Mouse (Mus musculus): ENCODE measurements around the gene Med13l.

Med13l gene

GRCm38 (mm10) chr5:118560385-118561085 lies at the start of gene Med13l:
Gene Med13l (plus strand): TSS chr5:118560679.
- peak in 1 of 2 experiments; percentile 68 for DNase-seq (ENCODE audit: low spot score in 2 of 2)

GRCm38 (mm10) chr5:118510969-118511368 lies 49.5 kb upstream of the Med13l start:
- DNase-seq (ENCODE audit: low spot score in 2 of 2), result no peak

GRCm38 (mm10) chr5:118513005-118513404 lies 47.5 kb upstream of the Med13l start:
- DNase-seq (ENCODE audit: low spot score in 2 of 2), result no peak

GRCm38 (mm10) chr5:118513629-118514526 lies 46.6 kb upstream of the Med13l start:
- DNase-seq (ENCODE audit: low spot score in 2 of 2), result no peak

- no peak for DNase-seq (ENCODE audit: low spot score in 2 of 2)
Measured at GRCm38 (mm10) chr5:118514527-118514831, 46.0 kb upstream of the Med13l start.

GRCm38 (mm10) chr5:118514842-118515241 lies 45.6 kb upstream of the Med13l start:
- DNase-seq (ENCODE audit: low spot score in 2 of 2), result no peak

GRCm38 (mm10) chr5:118515280-118515721 lies 45.2 kb upstream of the Med13l start:
- DNase-seq (ENCODE audit: low spot score in 2 of 2), result peak in 1 of 2 experiments; percentile 15

GRCm38 (mm10) chr5:118516066-118516465 lies 44.4 kb upstream of the Med13l start:
- no peak for DNase-seq (ENCODE audit: low spot score in 2 of 2)

- no peak for DNase-seq (ENCODE audit: low spot score in 2 of 2)
Measured at GRCm38 (mm10) chr5:118516470-118516869, 44.0 kb upstream of the Med13l start.

- DNase-seq (ENCODE audit: low spot score in 2 of 2), result no peak
Measured at GRCm38 (mm10) chr5:118520457-118520856, 40.0 kb upstream of the Med13l start.

- DNase-seq (ENCODE audit: low spot score in 2 of 2), result no peak
Measured at GRCm38 (mm10) chr5:118524400-118524799, 36.1 kb upstream of the Med13l start.

- no peak for DNase-seq (ENCODE audit: low spot score in 2 of 2)
Measured at GRCm38 (mm10) chr5:118525634-118526033, 34.8 kb upstream of the Med13l start.

GRCm38 (mm10) chr5:118526504-118526903 lies 34.0 kb upstream of the Med13l start:
- DNase-seq (ENCODE audit: low spot score in 2 of 2), result no peak

GRCm38 (mm10) chr5:118529241-118529640 lies 31.2 kb upstream of the Med13l start:
- DNase-seq (ENCODE audit: low spot score in 2 of 2), result no peak

- DNase-seq (ENCODE audit: low spot score in 2 of 2), result no peak
Measured at GRCm38 (mm10) chr5:118532125-118532524, 28.4 kb upstream of the Med13l start.

- DNase-seq (ENCODE audit: low spot score in 2 of 2), result no peak
Measured at GRCm38 (mm10) chr5:118532659-118533058, 27.8 kb upstream of the Med13l start.

- DNase-seq (ENCODE audit: low spot score in 2 of 2), result no peak
Measured at GRCm38 (mm10) chr5:118534407-118534921, 26.0 kb upstream of the Med13l start.

- DNase-seq (ENCODE audit: low spot score in 2 of 2), result no peak
Measured at GRCm38 (mm10) chr5:118535130-118535529, 25.3 kb upstream of the Med13l start.

GRCm38 (mm10) chr5:118538487-118538886 lies 22.0 kb upstream of the Med13l start:
- no peak for DNase-seq (ENCODE audit: low spot score in 2 of 2)

GRCm38 (mm10) chr5:118543816-118544215 lies 16.7 kb upstream of the Med13l start:
- DNase-seq (ENCODE audit: low spot score in 2 of 2), result no peak

GRCm38 (mm10) chr5:118550493-118550892 lies 10.0 kb upstream of the Med13l start:
- no peak for DNase-seq (ENCODE audit: low spot score in 2 of 2)

- DNase-seq (ENCODE audit: low spot score in 2 of 2), result no peak
Measured at GRCm38 (mm10) chr5:118553290-118553689, 7.2 kb upstream of the Med13l start.

- DNase-seq (ENCODE audit: low spot score in 2 of 2), result no peak
Measured at GRCm38 (mm10) chr5:118555305-118555704, 5.2 kb upstream of the Med13l start.
